Mouse (Mus musculus) cortical plate, adult 2 months (tissue): ENCODE data around the gene Kirrel3.

Experiments
- CTCF ChIP-seq: fragments of 200-500 bp; IDR thresholded peaks from 2 replicates; pipeline ENCODE4 v1.5.1; 2011; ENCODE audit warnings: mild to moderate bottlenecking, control low read depth, low read length; ENCODE audit not compliant: insufficient read depth; ENCODE audit errors: extremely low read depth
- POLR2A ChIP-seq: fragments of 200-500 bp; IDR thresholded peaks from 2 replicates; pipeline ENCODE4 v1.6.1; 2011; ENCODE audit warnings: mild to moderate bottlenecking, low read length, control low read depth; ENCODE audit not compliant: insufficient read depth; ENCODE audit errors: extremely low read depth

DNA sequence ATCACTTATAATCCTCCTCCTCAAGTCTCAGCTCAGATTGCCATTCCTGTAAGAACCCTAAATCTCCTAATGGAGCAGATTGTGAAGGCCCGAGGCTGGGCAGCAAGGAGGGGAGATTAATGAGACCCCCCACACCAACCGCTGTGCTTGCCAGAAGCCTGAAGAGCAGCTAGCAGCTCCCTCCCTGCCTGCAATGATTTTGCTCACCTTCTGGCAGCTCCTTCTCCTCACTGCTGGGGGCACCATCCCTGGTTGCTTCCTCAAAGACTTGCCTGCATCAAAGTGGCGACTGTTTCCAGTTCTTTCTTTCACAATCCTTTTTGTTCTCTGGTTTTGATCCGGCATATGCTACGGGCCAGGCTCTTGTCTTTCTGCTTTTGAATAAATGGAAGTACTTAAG, 253.7 kb downstream of the Kirrel3 start:
- TF ChIP-seq CTCF (no peak), POLR2A (no peak)
